Mouse (Mus musculus): ENCODE measurements around the gene Apip.

GRCm38 (mm10) chr2:103117212-103117611 is 43.7 kb downstream of the Apip start:
- TF ChIP-seq CTCF (IDR thresholded peaks at IDR 0.05; ENCODE audit: low read depth) (no peak), EP300 (IDR thresholded peaks at IDR 0.05; ENCODE audit: low read depth) (no peak)
